Mouse (Mus musculus) R1 (cell line): ENCODE measurements at regions not wholly inside any gene's neighbourhood (a gene's known extent, or its start where the extent isn't known, plus 50 kb on each side); places are given as distances from the start of the nearest gene placed in this dataset.
"Not testable (repeated sequence)": the region's sequence is repeated elsewhere in the genome, so short reads cannot be mapped to it uniquely, and the experiment has no call there.

ENCODE experiments used
- DNase-seq: peaks from one replicate; pipeline ENCODE4 v3.0.0-alpha.2; 2018; ENCODE audit warnings: low read depth, low spot score

DNA sequence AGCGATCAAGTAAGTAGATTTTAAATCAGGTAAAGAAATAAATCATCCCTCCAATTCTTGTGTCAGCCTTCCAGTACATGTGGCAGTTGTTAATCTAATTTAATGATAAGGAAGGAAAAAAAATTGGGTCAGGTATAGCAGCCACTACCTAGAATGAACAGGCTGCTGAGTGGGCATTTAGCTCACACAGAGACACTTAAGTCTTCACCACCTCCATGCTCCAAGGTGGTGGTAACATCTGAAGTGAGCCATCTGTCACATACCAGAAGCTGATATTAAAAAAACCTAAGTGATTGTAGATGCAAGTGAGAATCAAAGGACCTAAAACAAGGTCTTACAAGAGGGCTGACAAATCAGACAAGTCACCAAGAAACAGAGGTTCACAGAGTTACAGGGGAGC, 549.6 kb upstream of the Chordc1 start:
- DNase-seq: no peak

DNA sequence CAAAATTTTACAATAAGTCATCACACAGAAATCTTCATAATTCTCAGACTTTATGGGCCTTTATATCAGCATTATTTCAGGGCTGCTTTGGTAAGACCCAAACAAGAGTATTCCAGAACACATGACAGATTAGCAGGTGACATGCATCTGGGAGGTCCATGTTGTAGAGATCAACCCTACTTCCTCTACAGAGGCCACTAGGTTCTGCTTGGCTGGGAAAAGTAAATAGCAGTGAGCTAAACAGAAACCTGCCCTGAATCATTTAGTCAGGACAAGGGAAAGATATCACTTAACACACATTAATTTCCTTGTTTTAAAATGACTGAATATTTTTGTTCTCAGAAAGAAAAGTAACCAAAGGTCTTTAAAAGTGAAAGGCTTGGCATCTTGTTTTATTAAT, 546.7 kb upstream of the Chordc1 start:
- DNase-seq: no peak

DNA sequence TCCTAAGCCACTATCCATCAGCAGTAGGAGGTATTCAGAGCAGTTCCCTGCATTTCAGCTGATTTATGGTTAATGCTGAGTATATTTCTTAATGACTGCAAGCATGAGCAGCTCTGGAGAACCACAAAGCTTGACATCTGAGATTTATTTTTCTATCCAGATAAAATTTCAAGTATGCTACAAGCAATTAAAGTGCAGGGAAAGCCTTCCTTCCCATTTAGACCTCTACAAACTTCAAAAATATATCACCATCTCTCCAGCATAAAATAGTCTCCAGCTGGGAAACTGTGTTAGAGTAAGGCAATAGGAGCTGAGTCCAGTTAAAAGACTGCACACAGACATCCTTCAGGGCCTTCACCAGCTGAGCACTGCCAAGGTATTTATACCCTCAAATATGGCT, 546.2 kb upstream of the Chordc1 start:
- DNase-seq: no peak

DNA sequence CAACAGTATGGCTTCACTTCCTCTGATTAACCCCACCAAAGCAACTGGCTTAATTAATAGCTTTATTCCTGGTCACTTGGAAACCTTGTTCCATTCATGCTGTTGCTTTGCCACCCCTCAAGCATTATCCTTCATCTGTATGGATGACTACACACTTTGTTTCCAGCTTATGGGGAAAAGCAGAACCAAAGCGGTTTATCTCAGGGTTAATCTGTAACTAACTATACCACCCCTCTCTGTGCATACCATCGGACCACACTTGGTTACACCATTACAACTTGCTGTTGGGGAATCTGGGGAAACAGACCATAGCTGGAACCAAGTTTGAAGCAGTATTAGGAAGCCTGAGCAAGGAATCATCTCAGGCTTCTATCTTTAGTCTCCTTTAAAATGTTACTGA, 500.1 kb upstream of the Chordc1 start:
- DNase-seq: not testable (repeated sequence)

DNA sequence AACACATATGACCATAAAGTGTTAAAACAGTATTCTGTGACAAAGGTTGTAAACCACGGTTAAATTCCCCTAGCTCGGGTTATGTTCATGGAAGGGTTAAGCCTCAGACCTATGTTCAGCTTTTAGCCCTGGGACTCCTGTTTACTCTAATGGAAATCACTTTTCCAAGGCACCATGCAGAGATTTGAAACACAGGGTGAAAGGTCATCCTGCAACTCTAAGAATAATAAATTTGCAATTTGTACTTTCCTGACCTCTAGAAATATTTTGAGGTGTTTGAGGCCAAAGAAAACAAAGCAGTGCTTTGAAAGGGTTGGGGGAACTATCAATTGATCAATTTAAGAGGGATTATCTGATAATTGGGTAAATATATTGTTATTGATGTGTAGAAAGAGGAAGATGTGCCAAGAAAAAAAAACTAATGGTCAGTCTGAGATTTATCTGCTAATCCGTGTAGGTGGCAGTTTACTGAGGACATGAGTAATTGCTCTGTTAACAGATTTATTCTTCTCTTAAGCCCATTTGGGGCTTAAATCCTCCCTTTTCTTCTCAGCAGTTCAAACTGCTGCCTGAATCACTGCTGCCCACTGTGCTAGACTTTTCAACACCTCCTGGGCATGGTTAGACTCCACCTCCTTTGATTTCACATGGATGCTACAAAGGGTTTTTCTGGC, 475.1 kb upstream of the Chordc1 start:
- peak; percentile 43 for DNase-seq

DNA sequence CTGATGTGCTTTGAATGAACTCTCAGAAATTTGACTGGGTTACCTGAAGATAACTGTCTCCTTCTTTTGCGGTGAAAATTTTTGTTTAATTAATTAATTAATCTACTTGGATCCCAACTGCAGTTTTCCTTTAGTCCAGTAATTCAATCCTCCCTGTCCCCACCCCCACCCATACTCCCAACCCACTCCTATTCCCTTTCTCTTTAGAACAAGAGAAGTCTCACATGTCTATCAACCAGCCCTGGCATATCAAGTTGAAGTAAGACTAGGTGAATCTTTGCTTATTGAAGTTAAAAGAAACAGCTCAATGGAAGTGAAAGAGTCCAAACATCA, 474.6 kb upstream of the Chordc1 start:
- DNase-seq: no peak

DNA sequence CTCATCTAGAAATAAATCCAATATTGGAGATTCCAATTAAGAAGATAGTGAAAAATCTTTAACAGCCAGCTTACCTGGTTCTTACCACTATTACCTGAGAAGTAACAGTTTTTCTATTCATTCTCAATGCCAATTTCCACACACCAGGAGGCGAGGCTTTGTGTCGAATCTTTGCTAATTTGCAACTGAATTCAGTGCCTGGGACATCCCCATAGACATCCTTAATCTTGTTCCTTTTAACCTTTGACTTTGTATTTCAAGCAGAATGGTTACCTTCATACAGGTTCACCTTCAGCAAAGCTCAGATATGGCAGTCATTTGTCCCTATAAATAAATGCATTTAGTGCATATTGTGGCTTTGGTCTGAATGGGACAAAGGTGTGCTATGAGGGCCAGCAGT, 426.4 kb upstream of the Chordc1 start:
- peak; percentile 77 for DNase-seq

DNA sequence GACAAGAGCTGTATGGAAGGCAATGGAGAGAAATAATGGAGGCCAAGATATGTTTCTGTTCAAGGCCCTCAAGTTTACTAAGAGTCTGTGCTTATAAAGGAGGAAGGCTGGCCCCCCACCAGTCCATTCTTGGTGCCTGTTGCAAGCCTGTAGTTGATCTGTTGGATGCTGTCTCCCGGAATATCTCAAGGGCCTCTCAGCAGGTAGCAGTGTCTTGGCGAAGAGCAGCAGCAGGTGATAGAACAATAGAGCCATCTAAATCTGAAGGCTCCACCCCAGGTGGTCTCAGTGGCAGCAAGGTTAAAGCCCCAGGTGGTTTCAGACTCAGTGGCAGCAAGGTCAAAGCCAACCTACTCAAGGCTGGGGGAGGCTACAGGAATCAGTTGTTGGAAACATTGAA, 417.1 kb upstream of the Chordc1 start:
- peak; percentile 95 for DNase-seq
